ENCODE assay signal across 15 mouse cellular contexts in genomic region chr15:4503826-4504225, GRCm38 (mm10).
DNase-seq lines count a peak whose midpoint lies in the region.
"Had no signal": no experiment of that assay in that cellular context is flagged by ENCODE, and none has a peak within 500 bp of the region (broad histone marks: within the 10 kb centered on the region; RNA-seq: fewer than 3 reads in every experiment).

No protein-coding gene starts in this region.

- peak; percentile 21 for DNase-seq in adrenal gland, adult 2 months
- no peak for DNase-seq in adrenal gland, postnatal 4 days (ENCODE audit: low spot score in 2 of 2)
- peak; percentile 35 to 38 for DNase-seq in cerebellum, postnatal 10 days
- no peak for DNase-seq in cerebellum, adult 8-10 months
- peak; percentile 16 for DNase-seq in MN1 (ENCODE audit: low spot score)
- DNase-seq in ovary, postnatal 10 days (ENCODE audit: low spot score) = no peak
- DNase-seq: adrenal gland, postnatal 36 days; B cell, adult 2 months; cerebellum, adult 18-20 months; gastrocnemius, postnatal 10 days; gastrocnemius, postnatal 36 days; heart, adult 2 months; heart, postnatal 14 days; heart, postnatal 4 days; kidney, adult 2 months had no signal

Comparison
In these comparisons a context has a peak if more than half of its experiments do, and no peak if none do; other contexts are left out.
1. DNase-seq: peak in adrenal gland, adult 2 months (single experiment), cerebellum, postnatal 10 days (2 of 2) and MN1 (single experiment); none in adrenal gland, postnatal 4 days (0 of 2), cerebellum, adult 8-10 months (single experiment) and ovary, postnatal 10 days (single experiment).